Mouse (Mus musculus) left cerebral cortex, adult 2 months (tissue): ENCODE results near the gene Svs6. TPM values are rescaled to one million over a fixed set of nuclear protein-coding genes. Genes with fewer than 3 reads are reported as not detected.
"Not testable (repeated sequence)": the region's sequence is repeated elsewhere in the genome, so short reads cannot be mapped to it uniquely, and the experiment has no call there.

Experiments
- DNase-seq, 2 experiments: peaks; one replicate each; pipeline ENCODE4 v3.0.0; 2021 to 2022; ENCODE audit warnings: low spot score in 2 of 2, mixed read lengths in 1 of 2; ENCODE audit errors: extremely low spot score in 1 of 2
- H3K27ac ChIP-seq: fragments of 200-600 bp; 2 replicates; pipeline ENCODE4 v1.8.1; 2022
- H3K4me3 ChIP-seq: fragments of 200-600 bp; 2 replicates; pipeline ENCODE4 v1.8.1; 2022
- CTCF ChIP-seq: fragments of 200-600 bp; IDR thresholded peaks from 2 replicates; pipeline ENCODE4 v1.8.1; 2022; ENCODE audit warnings: antibody characterized with exemption, mild to moderate bottlenecking, moderate library complexity
- intact Hi-C: fragments of 180-260 bp; cut with DNase I; formaldehyde crosslinking; loops from one replicate; pipeline ENCODE4 v1.15.1; 2025
- long read RNA-seq, 2 experiments: library from polyadenylated mRNA; stranded (forward); transcript quantifications; one replicate each; pipeline ENCODE4 v2.0.0; 2021; ENCODE audit warnings: borderline mapping rate in 2 of 2
- total RNA-seq, 2 experiments: library from RNA; stranded (reverse); gene quantifications; 2 replicates each; pipeline ENCODE4 v1.2.3; 2021

The Svs6 gene
- not detected for total RNA-seq
- long read RNA-seq, experiment 1: 0 reads
- long read RNA-seq, experiment 2: 0 reads

DNA sequence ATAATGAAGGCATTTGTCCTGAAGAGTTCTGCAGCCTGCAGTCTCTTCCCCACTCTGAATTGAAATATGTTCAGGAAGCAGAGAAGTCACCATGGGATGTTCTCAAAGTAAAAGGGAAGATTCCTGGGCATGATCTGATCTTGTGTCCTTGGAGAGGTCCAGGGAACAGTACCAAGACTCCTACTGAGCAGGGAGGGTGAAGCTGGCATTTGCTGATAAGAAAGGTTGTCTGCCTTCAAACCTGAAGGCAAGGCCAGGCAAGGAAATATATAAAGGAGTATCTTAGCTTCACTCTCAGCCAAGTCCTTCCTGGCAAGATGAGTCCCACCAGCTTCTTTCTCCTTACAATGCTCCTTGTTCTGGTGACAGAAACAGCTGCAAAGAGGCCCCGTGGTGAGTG lies at the start of gene Svs6:
Gene Svs6, plus strand, starts transcription at position 301 of the 400 bp plus-strand sequence.
- DNase-seq, H3K27ac ChIP-seq, H3K4me3 ChIP-seq, intact Hi-C loops: not testable (repeated sequence)

DNA sequence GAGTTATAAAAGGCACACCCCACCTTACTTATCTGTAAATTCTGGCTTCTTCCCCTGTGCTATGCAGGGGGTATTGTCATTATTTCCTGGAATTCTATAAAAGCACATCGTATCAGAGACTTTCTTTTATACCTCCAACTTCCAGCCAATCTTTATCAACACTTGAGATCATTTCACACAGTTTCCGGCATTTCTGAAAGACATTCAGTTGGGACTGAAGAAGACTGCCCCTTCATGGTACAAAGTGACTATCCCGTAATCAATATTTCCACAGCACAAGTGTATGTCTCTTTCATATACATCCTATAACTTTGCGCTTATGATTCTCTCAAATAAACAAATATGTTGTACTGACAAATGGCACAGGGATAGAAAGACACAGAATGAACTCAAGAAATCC lies 38.2 kb upstream of the Svs6 start, which contains the start of gene Svs4:
Gene Svs4, minus strand, starts transcription at position 101 of the 400 bp plus-strand sequence.
- H3K4me3 ChIP-seq: no peak within 1 kb of the TSS
- DNase-seq: no peak
- H3K27ac ChIP-seq: no peak within 1 kb of the TSS
- no peak for TF ChIP-seq CTCF
- intact Hi-C loops: no loop called here

DNA sequence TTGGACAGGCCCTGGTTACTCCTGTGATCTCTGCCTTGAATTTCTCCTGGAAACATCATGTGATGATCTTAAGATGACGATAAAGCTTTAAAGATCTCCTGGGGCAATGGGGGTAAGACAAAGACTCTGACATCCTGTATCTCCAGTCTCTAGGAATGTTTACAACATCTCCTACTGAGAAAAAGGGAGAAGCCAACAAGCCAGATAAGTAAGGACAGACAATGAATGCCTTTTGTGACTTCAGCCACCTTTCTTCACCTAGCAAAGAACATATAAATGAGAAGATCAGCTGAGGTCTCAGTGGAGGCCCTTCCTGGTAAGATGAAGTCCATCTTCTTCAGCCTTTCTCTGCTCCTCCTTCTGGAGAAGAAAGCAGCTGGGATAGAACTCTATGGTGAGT lies 27.6 kb upstream of the Svs6 start, which contains the start of gene Svs3a:
Gene Svs3a, plus strand, starts transcription at position 301 of the 400 bp plus-strand sequence.
- DNase-seq, intact Hi-C loops, H3K27ac ChIP-seq, H3K4me3 ChIP-seq: not testable (repeated sequence)

DNA sequence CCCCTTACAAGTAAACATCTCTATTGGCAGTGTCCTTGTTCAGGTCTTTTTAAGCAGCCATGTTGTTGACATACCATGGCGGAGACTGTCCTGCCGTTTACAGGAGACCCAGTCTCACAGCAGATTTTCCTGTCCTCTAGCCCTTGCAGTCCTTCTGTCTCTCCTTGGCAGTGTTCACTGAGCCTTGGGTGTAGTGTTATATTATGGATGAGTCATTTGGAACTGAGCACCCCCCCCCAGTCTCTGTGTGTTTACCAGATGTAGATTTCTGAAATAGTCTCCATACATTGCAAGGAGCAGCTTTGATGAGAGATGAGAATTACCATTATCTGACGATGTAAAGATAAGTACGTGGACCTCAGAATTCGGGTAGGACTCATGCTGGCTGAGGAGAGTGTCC lies 4.0 kb upstream of the Svs6 start:
- no peak overlapping the region for H3K27ac ChIP-seq
- DNase-seq: no peak
- H3K4me3 ChIP-seq: no peak overlapping the region
- TF ChIP-seq CTCF: no peak
- intact Hi-C loops: loop anchor here (2.0 to 5.0 kb wide), 2 partner anchors 100 to 138 kb away; no protein-coding TSS in a partner anchor

DNA sequence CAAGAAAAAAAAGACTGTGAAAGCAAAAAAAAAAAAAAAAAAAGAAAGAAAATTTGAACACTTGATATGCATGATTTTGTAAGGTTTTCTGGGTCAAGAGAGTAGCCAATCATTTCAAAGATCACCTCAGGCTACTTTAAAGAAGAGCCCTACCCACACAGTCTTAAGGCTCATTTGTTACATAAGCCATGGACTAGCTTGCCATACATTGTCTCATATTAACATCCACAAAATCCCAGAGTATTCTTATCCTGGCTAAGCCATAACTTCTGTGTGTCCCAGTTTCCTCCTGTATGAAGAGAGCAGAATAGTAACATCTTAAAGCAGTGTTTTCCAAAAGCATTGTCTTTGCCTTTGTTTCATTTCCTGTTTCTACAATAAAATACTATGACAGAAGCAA lies 1.1 kb upstream of the Svs6 start:
- H3K27ac ChIP-seq, intact Hi-C loops, DNase-seq, H3K4me3 ChIP-seq: not testable (repeated sequence)

DNA sequence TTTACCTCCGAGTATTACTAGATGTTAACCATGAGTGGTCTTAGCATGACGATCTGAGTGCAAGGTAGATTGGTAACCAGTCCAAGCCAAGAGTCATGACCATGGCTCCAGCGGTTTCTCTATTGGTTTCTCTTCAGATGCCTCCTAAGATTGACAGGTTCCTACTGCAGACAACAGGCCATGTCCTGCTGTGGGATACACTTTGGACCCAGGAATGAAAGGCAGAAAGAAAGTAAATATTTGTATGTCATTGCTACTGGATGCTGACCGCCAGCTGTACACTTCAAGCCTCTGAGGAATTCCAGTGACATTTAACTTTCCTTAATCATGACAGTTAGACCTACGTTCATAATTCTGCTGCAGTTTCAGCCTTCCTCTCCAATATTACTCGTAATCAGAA lies 4.4 kb downstream of the Svs6 start:
- intact Hi-C loops: no loop called here
- Histone ChIP-seq H3K27ac (no peak overlapping the region), H3K4me3 (no peak overlapping the region)
- no peak for DNase-seq
- no peak for TF ChIP-seq CTCF

DNA sequence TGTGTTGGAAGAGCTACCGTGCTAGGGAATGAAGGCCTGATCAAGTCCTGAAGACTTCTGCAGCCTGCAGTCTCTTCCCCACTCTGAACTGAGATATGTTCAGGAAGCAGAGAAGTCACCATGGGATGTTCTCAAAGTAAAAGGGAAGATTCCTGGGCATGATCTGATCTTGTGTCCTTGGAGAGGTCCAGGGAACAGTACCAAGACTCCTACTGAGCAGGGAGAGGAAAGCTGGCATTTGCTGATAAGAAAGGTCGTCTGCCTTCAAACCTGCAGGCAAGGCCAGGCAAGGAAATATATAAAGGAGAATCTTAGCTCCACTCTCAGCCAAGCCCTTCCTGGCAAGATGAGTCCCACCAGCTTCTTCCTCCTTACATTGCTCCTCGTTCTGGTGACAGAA lies 15.9 kb downstream of the Svs6 start, which contains the start of gene Svs5:
Gene Svs5, plus strand, starts transcription at position 301 of the 400 bp plus-strand sequence.
- H3K27ac ChIP-seq, H3K4me3 ChIP-seq, intact Hi-C loops, DNase-seq: not testable (repeated sequence)

DNA sequence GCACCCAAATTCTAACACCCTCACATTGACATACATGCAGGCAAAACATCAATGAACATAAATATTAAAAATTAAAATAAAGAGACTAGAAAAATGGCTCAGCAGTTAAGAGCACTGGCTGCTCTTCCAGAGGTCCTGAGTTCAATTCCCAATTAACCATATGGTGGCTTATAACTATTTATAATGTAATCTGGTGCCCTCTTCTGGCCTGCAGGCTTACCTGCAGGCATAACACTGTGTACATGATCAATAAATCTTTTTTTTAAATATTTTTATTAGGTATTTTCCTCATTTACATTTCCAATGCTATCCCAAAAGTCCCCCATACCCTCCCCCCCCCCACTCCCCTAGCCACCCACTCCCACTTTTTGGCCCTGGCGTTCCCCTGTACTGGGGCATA lies 27.2 kb downstream of the Svs6 start:
- H3K27ac ChIP-seq, intact Hi-C loops, H3K4me3 ChIP-seq, DNase-seq: not testable (repeated sequence)
- TF ChIP-seq CTCF: peak; percentile 49

DNA sequence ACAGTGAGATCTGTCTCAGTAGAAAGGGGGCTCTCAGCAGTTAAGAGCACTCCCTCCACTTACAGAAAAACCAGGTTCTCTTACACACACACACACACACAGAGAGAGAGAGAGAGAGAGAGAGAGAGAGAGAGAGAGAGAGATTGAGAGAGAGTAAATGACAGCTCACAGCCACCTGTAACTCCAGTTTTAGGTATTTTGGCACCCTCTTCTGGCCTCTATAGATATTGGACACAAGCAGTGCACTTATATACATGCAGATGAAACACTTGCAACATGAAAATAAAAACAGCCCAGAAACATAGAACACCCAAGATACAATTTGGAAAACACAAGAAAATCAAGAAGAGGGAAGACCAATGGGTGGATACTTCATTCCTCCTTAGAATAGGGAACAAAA lies 31.1 kb downstream of the Svs6 start:
- H3K4me3 ChIP-seq, H3K27ac ChIP-seq, DNase-seq: not testable (repeated sequence)
- intact Hi-C loops: loop anchor here (2.0 kb wide), 1 partner anchor 213 kb away; no protein-coding TSS in a partner anchor

DNA sequence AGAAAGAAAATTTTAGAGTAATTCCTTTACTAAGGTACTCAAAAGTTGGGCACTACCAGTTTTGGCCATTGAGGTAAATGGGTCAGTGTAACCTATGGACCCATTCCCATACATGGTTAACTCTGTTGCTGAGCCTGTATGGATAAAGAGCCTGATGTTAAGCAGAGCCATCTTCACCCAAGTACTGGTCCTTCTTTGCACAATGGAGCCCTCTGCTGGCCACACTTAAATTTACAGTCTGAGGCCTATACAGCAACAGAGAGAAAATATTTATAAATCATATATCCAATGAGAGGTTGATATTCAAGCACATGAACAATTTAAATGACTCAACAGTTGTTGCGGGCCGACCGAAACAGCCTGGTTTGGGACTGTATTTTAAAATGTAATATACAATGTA lies 32.4 kb downstream of the Svs6 start:
- no peak for DNase-seq
- TF ChIP-seq CTCF: peak; percentile 45
- Histone ChIP-seq H3K27ac (no peak overlapping the region), H3K4me3 (no peak overlapping the region)
- intact Hi-C loops: loop anchor here (2.0 kb wide), 1 partner anchor 214 kb away; no protein-coding TSS in a partner anchor

DNA sequence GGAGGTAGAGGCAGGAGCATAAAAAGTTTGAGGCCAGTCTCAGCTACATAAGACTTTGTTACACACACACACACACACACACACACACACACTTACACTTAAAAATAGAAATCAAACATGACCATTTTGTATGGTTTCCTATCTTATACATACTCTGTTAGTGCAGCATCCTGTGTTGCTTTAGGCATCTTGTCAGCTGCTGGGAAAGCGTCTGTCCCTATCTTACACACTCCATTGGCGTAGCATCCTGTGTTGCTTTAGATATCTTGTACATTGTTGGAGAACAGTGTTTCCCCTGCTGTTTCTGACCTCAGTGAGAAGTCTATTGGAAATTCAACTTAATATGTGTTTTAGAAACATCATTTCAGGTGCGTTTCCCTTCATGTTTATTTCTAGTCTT lies 36.1 kb downstream of the Svs6 start:
- DNase-seq: no peak
- H3K27ac ChIP-seq: no peak overlapping the region

DNA sequence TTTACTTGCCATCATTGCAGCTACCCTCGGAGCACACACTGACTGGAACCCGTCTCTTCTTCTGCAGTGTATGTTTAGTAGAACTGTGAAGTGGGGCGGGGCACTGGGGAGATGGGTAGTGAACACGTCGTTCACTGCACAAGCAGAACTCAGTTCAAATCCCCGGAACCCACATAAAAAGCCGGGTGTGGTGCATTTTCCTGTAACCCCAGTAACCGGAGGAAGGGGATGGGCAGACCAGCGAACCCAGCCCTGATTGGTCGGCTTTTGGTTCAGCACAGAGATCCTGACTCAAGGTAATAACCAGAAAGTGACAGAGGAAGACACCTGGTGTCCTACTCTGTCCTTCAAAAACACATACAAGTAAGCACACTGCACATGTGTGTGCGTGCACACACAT lies 36.8 kb downstream of the Svs6 start:
- Histone ChIP-seq H3K4me3 (no peak overlapping the region), H3K27ac (no peak overlapping the region)
- intact Hi-C loops: no loop called here
- no peak for TF ChIP-seq CTCF
- no peak for DNase-seq

More for the DNA sequence above, 36.1 kb downstream of the Svs6 start:
- TF ChIP-seq CTCF: no peak
- no peak overlapping the region for H3K4me3 ChIP-seq
- intact Hi-C loops: no loop called here

DNA sequence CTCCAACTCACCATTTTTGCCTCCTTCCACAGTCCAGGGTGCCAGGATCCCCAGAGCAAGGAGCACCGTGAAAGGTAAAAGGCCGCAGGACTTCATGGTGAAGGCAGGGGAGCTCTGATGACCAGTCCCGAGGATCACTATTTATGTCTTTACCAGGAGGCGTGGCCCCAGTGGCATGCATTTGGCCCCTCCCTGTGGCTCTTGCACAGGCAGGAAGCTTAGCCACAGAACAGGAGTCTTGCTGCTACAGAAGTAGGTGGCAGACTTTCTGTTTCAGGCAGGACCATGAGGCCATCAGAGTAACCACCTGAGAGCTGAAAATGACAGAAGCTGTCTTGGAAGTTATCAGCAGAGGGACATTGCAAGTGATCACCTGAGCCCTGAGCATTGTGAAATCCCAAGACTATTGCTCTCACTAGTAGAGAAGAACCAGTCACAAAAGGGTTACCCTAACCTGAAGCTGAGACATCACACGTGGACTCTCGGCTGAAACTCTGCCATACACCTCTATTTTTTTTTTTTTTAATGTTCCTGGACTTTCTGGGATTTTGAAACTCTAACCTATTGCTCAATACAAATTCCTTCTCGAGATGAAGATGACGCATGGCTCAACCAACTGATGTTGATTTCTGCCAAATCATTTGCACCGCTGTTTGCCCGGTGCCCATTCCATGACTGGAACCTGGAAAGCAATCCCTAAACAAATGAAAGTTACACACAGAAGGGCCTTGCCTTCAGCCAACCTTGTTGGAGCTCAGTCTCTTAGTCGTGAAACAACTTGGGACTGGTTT lies 39.8 kb downstream of the Svs6 start:
- no peak for DNase-seq
- Histone ChIP-seq H3K27ac (no peak overlapping the region), H3K4me3 (no peak overlapping the region)
- intact Hi-C loops: no loop called here
- TF ChIP-seq CTCF: no peak
